Mouse (Mus musculus): ENCODE results near the gene Kalrn. TPM values are rescaled to one million over a fixed set of nuclear protein-coding genes. Genes with fewer than 3 reads are reported as not detected.

The Kalrn gene
- polyA plus RNA-seq, 1 experiment, result 278 TPM

DNA sequence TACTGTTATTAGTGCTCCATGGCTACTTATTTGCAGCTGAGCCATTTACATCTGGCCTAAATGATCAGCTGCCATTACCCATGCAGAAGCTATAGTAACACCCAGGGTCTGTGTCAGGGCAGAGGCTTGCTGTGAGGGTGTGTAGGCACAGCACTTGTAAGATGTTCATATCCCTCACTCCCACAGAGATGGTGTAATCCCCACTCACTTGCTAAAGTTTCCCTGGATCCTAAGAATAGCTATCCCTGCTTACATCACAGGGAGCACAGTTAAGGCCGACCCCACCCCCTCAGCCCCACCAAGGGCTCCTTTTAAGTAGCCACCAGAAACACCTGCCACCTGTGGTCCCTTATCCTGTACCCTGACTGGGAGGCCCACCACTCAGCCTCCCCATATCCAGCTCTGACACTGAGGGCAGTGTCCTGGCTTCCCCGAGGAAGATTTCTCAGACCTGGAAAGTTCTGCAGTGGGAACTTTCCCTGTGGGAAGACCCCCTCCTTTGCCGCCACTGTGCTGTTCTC lies 83.5 kb downstream of the Kalrn start:
- Histone ChIP-seq H3K4me1 (ENCODE audit: control insufficient read depth, insufficient read depth, low read length) (peaks cover 22% of the 10 kb centered on the region), H3K4me3 (ENCODE audit: insufficient read depth, low read length) (no peak overlapping the region), H3K27ac (ENCODE audit: insufficient read depth, low read length) (no peak overlapping the region)
- TF ChIP-seq CTCF (IDR thresholded peaks at IDR 0.05; ENCODE audit: extremely low read depth, insufficient read depth, low read length), result no peak
- TF ChIP-seq POLR2A (IDR thresholded peaks at IDR 0.05; ENCODE audit: extremely low read depth, insufficient read depth, low read length), result no peak

DNA sequence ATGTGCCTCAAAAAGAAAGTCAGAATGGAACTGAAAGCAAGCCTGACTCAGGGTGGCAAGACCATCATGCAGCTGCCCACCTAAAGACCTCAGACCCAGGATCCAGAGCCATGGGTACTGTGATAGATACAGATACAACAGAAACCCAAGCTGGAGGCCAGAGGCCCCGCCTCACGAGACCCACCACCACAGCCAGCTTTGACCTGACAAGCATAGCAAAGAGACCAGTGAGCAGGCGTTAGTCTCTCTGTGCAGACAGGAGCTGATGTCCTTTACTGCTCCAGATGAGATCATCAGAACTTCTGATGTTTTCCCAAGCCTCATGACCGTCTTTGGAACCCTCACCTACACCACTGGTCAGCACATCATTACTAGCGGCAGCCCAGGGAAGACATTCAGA lies 85.5 kb downstream of the Kalrn start:
- H3K27ac ChIP-seq (ENCODE audit: insufficient read depth, low read length), result no peak overlapping the region
- peaks cover 17% of the 10 kb centered on the region for H3K4me1 ChIP-seq (ENCODE audit: control insufficient read depth, insufficient read depth, low read length)
- H3K4me3 ChIP-seq (ENCODE audit: insufficient read depth, low read length), result no peak overlapping the region
- TF ChIP-seq CTCF (IDR thresholded peaks at IDR 0.05; ENCODE audit: extremely low read depth, insufficient read depth, low read length) (no peak), POLR2A (IDR thresholded peaks at IDR 0.05; ENCODE audit: extremely low read depth, insufficient read depth, low read length) (no peak)

DNA sequence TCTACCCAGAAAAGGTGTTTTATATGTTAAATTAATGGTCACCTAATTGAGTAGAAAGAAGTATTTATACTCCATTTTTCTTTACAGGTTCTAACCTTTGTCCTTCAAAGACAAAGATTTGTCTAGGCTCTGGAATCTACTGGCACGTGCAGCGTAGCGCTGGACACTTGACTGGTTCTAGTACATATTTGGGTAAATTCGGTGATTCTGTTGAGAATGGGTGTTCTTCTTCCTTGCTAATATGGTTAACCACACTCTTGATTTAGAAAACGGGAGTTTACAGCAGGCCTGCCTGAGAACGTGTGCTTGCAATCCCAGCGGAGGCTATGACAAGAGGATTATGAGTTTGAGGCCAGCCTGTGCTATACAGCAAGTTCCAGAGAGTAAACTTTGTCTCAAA lies 86.1 kb downstream of the Kalrn start:
- TF ChIP-seq CTCF (IDR thresholded peaks at IDR 0.05; ENCODE audit: extremely low read depth, insufficient read depth, low read length) (no peak), POLR2A (IDR thresholded peaks at IDR 0.05; ENCODE audit: extremely low read depth, insufficient read depth, low read length) (no peak)
- Histone ChIP-seq H3K4me1 (ENCODE audit: control insufficient read depth, insufficient read depth, low read length) (peaks cover 17% of the 10 kb centered on the region), H3K4me3 (ENCODE audit: insufficient read depth, low read length) (no peak overlapping the region), H3K27ac (ENCODE audit: insufficient read depth, low read length) (no peak overlapping the region)

DNA sequence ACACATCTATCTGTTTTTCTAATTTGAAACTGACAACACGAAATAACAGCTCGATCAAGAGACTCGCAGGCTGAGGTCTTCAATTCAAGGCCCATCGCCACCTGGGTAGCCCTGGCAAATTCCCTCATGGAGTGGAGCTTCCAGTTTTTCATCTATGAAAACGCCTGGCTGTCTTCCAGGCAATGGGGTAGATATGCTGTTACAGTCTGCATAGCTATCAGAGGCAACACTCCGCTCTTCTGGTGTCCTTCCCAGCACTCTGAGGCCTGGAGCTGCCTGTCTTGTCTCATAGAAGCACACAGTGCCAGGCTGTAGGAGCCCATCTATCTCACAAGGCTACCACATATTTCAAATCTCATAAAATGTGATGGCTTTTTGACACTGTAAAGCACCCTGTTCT lies 87.8 kb downstream of the Kalrn start:
- Histone ChIP-seq H3K4me1 (ENCODE audit: control insufficient read depth, insufficient read depth, low read length) (peaks cover 10% of the 10 kb centered on the region), H3K27ac (ENCODE audit: insufficient read depth, low read length) (no peak overlapping the region), H3K4me3 (ENCODE audit: insufficient read depth, low read length) (no peak overlapping the region)
- no peak for TF ChIP-seq CTCF (IDR thresholded peaks at IDR 0.05; ENCODE audit: extremely low read depth, insufficient read depth, low read length)
- no peak for TF ChIP-seq POLR2A (IDR thresholded peaks at IDR 0.05; ENCODE audit: extremely low read depth, insufficient read depth, low read length)

DNA sequence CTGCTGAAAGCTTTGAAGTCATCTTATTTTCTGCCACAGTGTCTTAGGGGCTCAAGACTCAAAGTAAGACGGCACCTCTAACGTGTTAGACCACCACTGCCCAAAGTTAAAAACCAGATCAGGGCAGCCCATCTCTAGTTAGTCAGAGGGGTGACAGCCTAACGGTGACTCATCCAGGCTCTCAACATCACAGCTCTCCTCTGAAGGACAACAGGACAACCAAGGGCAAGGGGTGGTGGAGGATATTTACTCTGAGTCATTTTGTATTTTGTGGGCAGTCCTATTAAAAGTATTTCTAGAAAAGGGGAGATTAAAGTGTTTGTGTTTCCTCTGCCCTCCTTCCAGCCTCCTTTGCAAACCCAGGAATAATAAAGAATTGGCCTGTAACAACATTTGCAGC lies 88.4 kb downstream of the Kalrn start:
- Histone ChIP-seq H3K4me1 (ENCODE audit: control insufficient read depth, insufficient read depth, low read length) (peaks cover 8% of the 10 kb centered on the region), H3K27ac (ENCODE audit: insufficient read depth, low read length) (no peak overlapping the region), H3K4me3 (ENCODE audit: insufficient read depth, low read length) (no peak overlapping the region)
- TF ChIP-seq POLR2A (IDR thresholded peaks at IDR 0.05; ENCODE audit: extremely low read depth, insufficient read depth, low read length), result no peak
- TF ChIP-seq CTCF (IDR thresholded peaks at IDR 0.05; ENCODE audit: extremely low read depth, insufficient read depth, low read length), result no peak

DNA sequence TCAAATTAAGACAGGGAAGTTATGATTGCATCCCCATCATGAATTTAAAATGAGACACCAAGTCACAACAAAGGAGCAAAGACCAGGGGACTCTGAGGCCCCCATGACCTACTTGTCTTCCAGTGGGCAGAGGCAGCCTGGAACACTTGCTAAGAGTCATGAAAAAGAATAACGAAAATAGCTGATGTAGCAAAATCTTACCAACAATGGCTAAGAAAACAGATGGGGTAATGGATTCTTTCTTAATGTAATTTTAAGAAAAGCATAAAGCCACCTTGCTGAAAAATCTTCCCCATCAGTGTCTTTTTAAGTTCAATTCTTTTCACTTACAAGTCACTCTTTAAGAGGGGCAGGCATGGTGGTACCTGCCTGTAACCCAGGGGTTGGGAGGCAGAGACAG lies 89.1 kb downstream of the Kalrn start:
- Histone ChIP-seq H3K27ac (ENCODE audit: insufficient read depth, low read length) (no peak overlapping the region), H3K4me1 (ENCODE audit: control insufficient read depth, insufficient read depth, low read length) (peaks cover 8% of the 10 kb centered on the region), H3K4me3 (ENCODE audit: insufficient read depth, low read length) (no peak overlapping the region)
- TF ChIP-seq POLR2A (IDR thresholded peaks at IDR 0.05; ENCODE audit: extremely low read depth, insufficient read depth, low read length), result no peak
- no peak for TF ChIP-seq CTCF (IDR thresholded peaks at IDR 0.05; ENCODE audit: extremely low read depth, insufficient read depth, low read length)

DNA sequence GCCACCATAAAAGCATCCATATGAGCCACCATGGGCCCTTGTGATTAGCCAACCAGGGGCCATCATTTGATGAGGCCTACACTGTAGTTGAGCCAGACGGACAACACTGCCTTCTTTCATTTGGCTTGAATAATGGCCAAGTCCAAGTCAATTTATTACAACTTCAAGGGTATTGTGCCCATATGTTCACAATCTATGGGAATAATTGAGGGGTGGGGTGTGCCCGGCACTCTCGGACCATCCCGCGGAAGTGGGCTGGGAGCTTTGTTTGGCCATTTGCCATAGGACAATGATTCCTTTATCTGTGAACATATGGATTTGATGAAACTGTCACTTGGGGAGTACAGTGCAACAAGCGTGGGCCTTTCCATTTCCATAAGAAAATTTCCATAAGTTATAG lies 89.6 kb downstream of the Kalrn start:
- H3K4me1 ChIP-seq (ENCODE audit: control insufficient read depth, insufficient read depth, low read length), result peaks cover 8% of the 10 kb centered on the region
- H3K27ac ChIP-seq (ENCODE audit: insufficient read depth, low read length), result no peak overlapping the region
- TF ChIP-seq POLR2A (IDR thresholded peaks at IDR 0.05; ENCODE audit: extremely low read depth, insufficient read depth, low read length) (no peak), CTCF (IDR thresholded peaks at IDR 0.05; ENCODE audit: extremely low read depth, insufficient read depth, low read length) (no peak)
- H3K4me3 ChIP-seq (ENCODE audit: insufficient read depth, low read length), result no peak overlapping the region

DNA sequence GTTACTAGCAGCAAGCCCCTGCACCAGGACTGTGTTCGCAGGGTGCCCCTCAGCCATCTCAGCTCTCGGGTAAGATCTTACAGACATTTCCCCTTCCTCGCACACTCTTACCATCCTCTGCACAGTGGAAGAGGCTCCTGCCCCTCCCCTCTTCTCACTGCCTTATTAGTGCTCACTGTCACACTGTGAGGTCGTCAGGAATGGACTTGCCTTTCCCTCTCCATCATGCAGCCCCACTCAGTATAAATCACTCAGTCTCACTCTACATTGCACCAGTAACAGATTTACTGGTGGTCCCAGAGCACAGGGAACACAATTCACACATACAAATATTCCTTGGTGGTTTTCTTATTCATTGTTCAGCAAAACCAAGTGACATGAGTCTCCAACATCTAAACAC lies 98.6 kb downstream of the Kalrn start:
- Histone ChIP-seq H3K4me1 (ENCODE audit: control insufficient read depth, insufficient read depth, low read length) (peaks cover 34% of the 10 kb centered on the region), H3K27ac (ENCODE audit: insufficient read depth, low read length) (no peak overlapping the region), H3K4me3 (ENCODE audit: insufficient read depth, low read length) (no peak overlapping the region)
- TF ChIP-seq CTCF (IDR thresholded peaks at IDR 0.05; ENCODE audit: extremely low read depth, insufficient read depth, low read length), result no peak

DNA sequence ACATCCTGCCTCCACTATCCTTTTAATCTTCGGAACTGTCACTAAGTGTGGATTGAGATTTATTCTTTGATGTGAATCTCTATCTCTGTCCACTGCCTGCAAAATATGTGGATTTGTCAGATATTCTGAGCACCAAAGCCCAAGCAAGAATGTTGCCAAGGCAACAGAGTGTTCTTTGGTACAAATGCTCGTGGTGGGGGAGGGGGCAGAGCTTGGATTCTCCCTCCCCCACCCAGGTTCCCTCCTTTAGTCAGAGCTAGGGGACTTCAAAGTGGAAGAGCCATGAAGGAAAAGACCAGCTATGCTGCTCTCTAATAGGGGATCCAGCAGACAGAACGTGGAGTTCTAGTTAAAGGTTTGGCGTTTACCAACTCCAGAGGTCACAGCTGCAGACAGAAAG lies 99.4 kb downstream of the Kalrn start:
- Histone ChIP-seq H3K4me1 (ENCODE audit: control insufficient read depth, insufficient read depth, low read length) (peaks cover 37% of the 10 kb centered on the region), H3K27ac (ENCODE audit: insufficient read depth, low read length) (peak overlapping the region; percentile 9; the same call in 1 of the 2 replicates), H3K4me3 (ENCODE audit: insufficient read depth, low read length) (no peak overlapping the region)
- no peak for TF ChIP-seq CTCF (IDR thresholded peaks at IDR 0.05; ENCODE audit: extremely low read depth, insufficient read depth, low read length)
- no peak for TF ChIP-seq POLR2A (IDR thresholded peaks at IDR 0.05; ENCODE audit: extremely low read depth, insufficient read depth, low read length)

DNA sequence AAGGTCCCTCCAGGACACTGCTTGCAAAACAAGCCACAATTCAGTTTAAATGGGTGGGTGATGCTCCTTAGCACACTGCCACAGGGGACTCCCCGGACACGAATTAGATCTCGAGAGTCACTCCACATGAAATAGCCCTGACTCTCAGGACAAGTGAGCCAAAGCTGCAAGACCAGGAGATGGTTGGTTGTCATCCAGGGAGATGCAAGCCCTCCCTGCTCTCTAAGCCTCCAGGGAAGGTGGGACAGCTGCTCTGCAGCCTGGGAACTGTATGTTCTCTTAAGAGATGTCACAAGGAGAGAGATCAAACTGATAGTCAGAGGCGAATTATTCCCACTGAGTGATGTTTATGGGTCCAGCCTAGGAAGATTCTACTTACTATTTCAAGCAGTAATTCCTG lies 101.9 kb downstream of the Kalrn start:
- TF ChIP-seq POLR2A (IDR thresholded peaks at IDR 0.05; ENCODE audit: extremely low read depth, insufficient read depth, low read length), result no peak
- TF ChIP-seq CTCF (IDR thresholded peaks at IDR 0.05; ENCODE audit: extremely low read depth, insufficient read depth, low read length), result no peak
- Histone ChIP-seq H3K4me1 (ENCODE audit: control insufficient read depth, insufficient read depth, low read length) (peaks cover 53% of the 10 kb centered on the region), H3K4me3 (ENCODE audit: insufficient read depth, low read length) (no peak overlapping the region), H3K27ac (ENCODE audit: insufficient read depth, low read length) (peak overlapping the region; percentile 69; the same call in 1 of the 2 replicates)
